Mouse (Mus musculus) lung, adult 10 weeks (tissue): ENCODE data around the gene Fbxw28. TPM values are rescaled to one million over a fixed set of nuclear protein-coding genes. Genes with fewer than 3 reads are reported as not detected.

Experiments used
- polyA plus RNA-seq: library from polyadenylated mRNA; stranded (reverse); fragments of 350-450 nt; fragmentation: Illumina TruSeq; extraction: RNeasy Lipid Tissue Mini Kit (QIAGEN cat#74804); gene quantifications from one replicate; pipeline ENCODE4 v1.2.3, GENCODE M21; 2014; ENCODE audit warnings: low read depth, low replicate concordance; ENCODE audit not compliant: insufficient read depth

The Fbxw28 gene
- not detected for polyA plus RNA-seq

DNA sequence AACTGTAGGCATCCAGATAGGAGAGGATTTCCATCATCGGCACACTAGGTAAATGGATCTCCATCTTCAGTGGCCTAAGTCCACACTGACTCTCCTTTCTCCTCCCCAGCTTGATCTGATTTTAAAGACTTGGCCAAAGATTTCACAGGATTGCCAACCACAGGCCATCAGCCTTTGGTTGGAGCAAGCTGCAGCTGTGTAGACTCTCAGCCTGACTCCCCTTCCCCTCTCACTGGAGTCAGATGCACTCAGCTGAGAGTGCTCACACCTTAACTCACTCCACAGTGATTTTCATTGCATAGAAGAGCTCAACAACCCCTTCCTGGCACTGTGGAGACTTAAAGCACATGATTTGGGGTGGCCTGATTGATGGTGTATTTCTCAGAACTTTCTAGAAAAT, at the start of gene Fbxw28:
Gene Fbxw28, minus strand, starts transcription at position 101 of the 400 bp plus-strand sequence.

GRCm38 (mm10) chr9:109287576-109287975, 51.9 kb downstream of the Fbxw28 start, which contains the start of gene Fbxw14:
Fbxw14 (minus strand) TSS chr9:109287676.

Other genes starting within 250 kb of the Fbxw28 start
- 10.0 TPM for gene Plxnb1, start 244.3 kb downstream of the Fbxw28 start, polyA plus RNA-seq
- not detected for gene Fbxw21, start 177.6 kb downstream of the Fbxw28 start, polyA plus RNA-seq
- gene Fbxw13, start 143.7 kb downstream of the Fbxw28 start, polyA plus RNA-seq: not detected
- gene Fbxw20, start 104.9 kb downstream of the Fbxw28 start, polyA plus RNA-seq: not detected
- gene Fbxw14, start 52.0 kb downstream of the Fbxw28 start, polyA plus RNA-seq: not detected
- gene Fbxw22, start 64.6 kb upstream of the Fbxw28 start, polyA plus RNA-seq: not detected
- gene Fbxw16, start 109.5 kb upstream of the Fbxw28 start, polyA plus RNA-seq: not detected
- gene Fbxw19, start 156.2 kb upstream of the Fbxw28 start, polyA plus RNA-seq: not detected
- gene Fbxw15, start 228.6 kb upstream of the Fbxw28 start, polyA plus RNA-seq: not detected